Mouse (Mus musculus) lung, postnatal 0 days (tissue): ENCODE results near the gene Gm21860.
"Not testable (repeated sequence)": the region's sequence is repeated elsewhere in the genome, so short reads cannot be mapped to it uniquely, and the experiment has no call there.

ENCODE experiments used
- CTCF ChIP-seq: IDR thresholded peaks from 2 replicates; pipeline ENCODE4 v1.5.1; 2016; ENCODE audit warnings: antibody characterized with exemption, mild to moderate bottlenecking
- EP300 ChIP-seq: IDR thresholded peaks from 2 replicates; pipeline ENCODE4 v1.6.1; 2016; ENCODE audit warnings: antibody characterized with exemption, mild to moderate bottlenecking, control low read depth

GRCm38 (mm10) chrY:90745256-90745655 is 9.4 kb downstream of the Gm21860 start:
- TF ChIP-seq EP300, CTCF: not testable (repeated sequence)
